Mouse (Mus musculus): ENCODE data around the gene Lrp5.

DNA sequence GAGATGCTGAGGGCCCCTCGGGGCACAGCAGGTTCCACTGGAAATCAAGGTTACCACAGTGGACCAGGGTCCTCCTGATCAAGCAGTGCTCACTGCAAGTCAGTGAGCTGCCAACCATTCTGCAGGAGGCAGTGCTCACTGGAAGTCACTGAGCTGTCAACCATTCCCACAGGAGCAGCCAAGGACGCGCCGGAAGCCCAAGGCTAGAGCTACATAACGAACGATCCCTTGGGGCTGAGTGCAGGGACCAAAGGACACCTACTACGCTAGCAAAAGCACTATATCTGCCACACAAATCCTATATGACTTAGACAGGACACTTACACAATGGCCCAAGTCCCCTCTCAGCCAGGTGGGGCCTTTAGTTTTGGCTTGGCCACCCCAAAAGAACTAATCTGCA, 5.6 kb downstream of the Lrp5 start:
- TF ChIP-seq GATA1 (IDR thresholded peaks at IDR 0.05; ENCODE audit: low read length) (no peak), TAL1 (IDR thresholded peaks at IDR 0.05; ENCODE audit: low read length) (no peak)
